Mouse (Mus musculus) CH12.LX (cell line): ENCODE measurements at regions not wholly inside any gene's neighbourhood (a gene's known extent, or its start where the extent isn't known, plus 50 kb on each side); places are given as distances from the start of the nearest gene placed in this dataset.

ENCODE experiments used
- DNase-seq: peaks from one replicate; pipeline ENCODE4 v3.0.0-alpha.2; 2013; ENCODE audit errors: extremely low read depth
- H3K27ac ChIP-seq: 2 replicates; pipeline ENCODE4 v1.5.1; 2012; ENCODE audit warnings: low read depth, mild to moderate bottlenecking, control low read depth, moderate library complexity; ENCODE audit not compliant: insufficient read depth
- H3K27me3 ChIP-seq: replicated peaks from 2 replicates; pipeline ENCODE3; 2012; ENCODE audit warnings: inconsistent platforms
- H3K36me3 ChIP-seq, 2 experiments: replicated peaks in 1 of 2; 2 replicates each; pipeline versions ENCODE3 to v1.6.1; 2012; ENCODE audit warnings: inconsistent platforms in 1 of 2, low read length in 1 of 2, mild to moderate bottlenecking in 1 of 2, mixed read lengths in 1 of 2, moderate library complexity in 1 of 2; ENCODE audit not compliant: control insufficient read depth in 1 of 2, insufficient read depth in 1 of 2
- H3K4me1 ChIP-seq, 2 experiments: 2 replicates each; pipeline ENCODE4 v1.6.1; 2012; ENCODE audit warnings: inconsistent platforms in 1 of 2, moderate library complexity in 1 of 2; ENCODE audit not compliant: insufficient read depth in 2 of 2, control insufficient read depth in 1 of 2
- H3K4me2 ChIP-seq: 2 replicates; pipeline ENCODE4 v1.6.1; 2012; ENCODE audit warnings: low read depth, mild to moderate bottlenecking, control low read depth; ENCODE audit not compliant: poor library complexity, insufficient read depth, severe bottlenecking
- H3K4me3 ChIP-seq, 3 experiments: fragments of 150-350 bp in 1 of 3; sonication (generic) in 1 of 3; replicated peaks in 1 of 3; 2 replicates each; pipeline versions ENCODE3 to v1.5.1; 2011 to 2012; ENCODE audit warnings: low read depth in 2 of 3, low read length in 2 of 3, mild to moderate bottlenecking in 2 of 3, moderate library complexity in 2 of 3, control low read depth in 1 of 3, improper control_type of control experiment in 1 of 3, inconsistent platforms in 1 of 3, mixed read lengths in 1 of 3; ENCODE audit not compliant: poor library complexity in 1 of 3
- H3K79me2 ChIP-seq: replicated peaks from 2 replicates; pipeline ENCODE4 v1.6.1; 2012; ENCODE audit warnings: mild to moderate bottlenecking, moderate library complexity; ENCODE audit not compliant: control insufficient read depth, poor library complexity, insufficient read depth, severe bottlenecking; ENCODE audit errors: extremely low read depth
- H3K9ac ChIP-seq: 2 replicates; pipeline ENCODE4 v1.6.1; 2012; ENCODE audit warnings: low read depth, mild to moderate bottlenecking, control low read depth, moderate library complexity; ENCODE audit not compliant: insufficient read depth
- H3K9me3 ChIP-seq: replicated peaks from 2 replicates; pipeline ENCODE3; 2012; ENCODE audit warnings: low read length, inconsistent platforms, mixed read lengths
- CHD1 ChIP-seq: IDR thresholded peaks from 2 replicates; pipeline ENCODE4 v1.6.1; 2012; ENCODE audit warnings: low read depth, low read length, improper control_type of control experiment, inconsistent platforms
- CHD2 ChIP-seq: IDR thresholded peaks from 2 replicates; pipeline ENCODE4 v1.6.1; 2011; ENCODE audit warnings: low read length, improper control_type of control experiment
- E2F4 ChIP-seq: IDR thresholded peaks from 2 replicates; pipeline ENCODE4 v1.6.1; 2011; ENCODE audit warnings: low read depth, low read length, improper control_type of control experiment; ENCODE audit not compliant: insufficient replicate concordance
- EP300 ChIP-seq: IDR thresholded peaks from 2 replicates; pipeline ENCODE4 v1.6.1; 2011; ENCODE audit warnings: low read length, improper control_type of control experiment
- ETS1 ChIP-seq: conservative IDR thresholded peaks from 2 replicates; pipeline ENCODE4 v1.6.1; 2012; ENCODE audit warnings: low read depth, mild to moderate bottlenecking, inconsistent platforms, low read length, improper control_type of control experiment, moderate library complexity
- GABPA ChIP-seq: IDR thresholded peaks from 2 replicates; pipeline ENCODE4 v1.6.1; 2012; ENCODE audit warnings: low read depth, low read length, improper control_type of control experiment, inconsistent platforms; ENCODE audit not compliant: insufficient replicate concordance
- JUND ChIP-seq: conservative IDR thresholded peaks from 2 replicates; pipeline ENCODE4 v1.6.1; 2011; ENCODE audit warnings: low read depth, low read length, improper control_type of control experiment
- KAT2A ChIP-seq: IDR thresholded peaks from 2 replicates; pipeline ENCODE4 v1.6.1; 2012; ENCODE audit warnings: low read length, improper control_type of control experiment, inconsistent platforms; ENCODE audit not compliant: insufficient replicate concordance
- MAZ ChIP-seq: IDR thresholded peaks from 2 replicates; pipeline ENCODE4 v1.6.1; 2012; ENCODE audit warnings: low read depth, mild to moderate bottlenecking, inconsistent platforms, low read length, improper control_type of control experiment, moderate library complexity
- MEF2A ChIP-seq: IDR thresholded peaks from 2 replicates; pipeline ENCODE4 v1.6.1; 2014; ENCODE audit warnings: low read depth, mild to moderate bottlenecking, inconsistent platforms, low read length, improper control_type of control experiment, borderline replicate concordance
- MXI1 ChIP-seq: IDR thresholded peaks from 2 replicates; pipeline ENCODE4 v1.6.1; 2011; ENCODE audit warnings: mild to moderate bottlenecking, low read depth, low read length, improper control_type of control experiment
- NELFE ChIP-seq: IDR thresholded peaks from 2 replicates; pipeline ENCODE4 v1.6.1; 2011; ENCODE audit warnings: low read depth, low read length, improper control_type of control experiment
- PAX5 ChIP-seq: IDR thresholded peaks from 2 replicates; pipeline ENCODE4 v1.6.1; 2012; ENCODE audit warnings: low read length, inconsistent platforms, mixed read lengths
- RAD21 ChIP-seq: IDR thresholded peaks from 2 replicates; pipeline ENCODE4 v1.6.1; 2011; ENCODE audit warnings: low read depth, mild to moderate bottlenecking, low read length, improper control_type of control experiment, moderate library complexity
- RCOR1 ChIP-seq: conservative IDR thresholded peaks from 2 replicates; pipeline ENCODE4 v1.6.1; 2012; ENCODE audit warnings: low read depth, mild to moderate bottlenecking, inconsistent platforms, low read length, improper control_type of control experiment
- SIN3A ChIP-seq: IDR thresholded peaks from 2 replicates; pipeline ENCODE4 v1.6.1; 2012; ENCODE audit warnings: low read length, improper control_type of control experiment, inconsistent platforms
- SMC3 ChIP-seq: IDR thresholded peaks from 2 replicates; pipeline ENCODE4 v1.6.1; 2011; ENCODE audit warnings: low read depth, low read length, improper control_type of control experiment
- TBP ChIP-seq: conservative IDR thresholded peaks from 2 replicates; pipeline ENCODE4 v1.6.1; 2011; ENCODE audit warnings: low read depth, low read length, improper control_type of control experiment
- UBTF ChIP-seq: IDR thresholded peaks from 2 replicates; pipeline ENCODE4 v1.6.1; 2012; ENCODE audit warnings: low read depth, mild to moderate bottlenecking, inconsistent platforms, low read length, improper control_type of control experiment, moderate library complexity
- USF1 ChIP-seq: IDR thresholded peaks from 2 replicates; pipeline ENCODE4 v1.6.1; 2014; ENCODE audit warnings: low read depth, mild to moderate bottlenecking, inconsistent platforms, low read length, improper control_type of control experiment
- USF2 ChIP-seq: conservative IDR thresholded peaks from 2 replicates; pipeline ENCODE4 v1.6.1; 2011; ENCODE audit warnings: low read depth, low read length, improper control_type of control experiment
- ZKSCAN1 ChIP-seq: IDR thresholded peaks from 2 replicates; pipeline ENCODE4 v1.6.1; 2012; ENCODE audit warnings: low read depth, inconsistent platforms, low read length, improper control_type of control experiment, borderline replicate concordance
- ZNF384 ChIP-seq: IDR thresholded peaks from 2 replicates; pipeline ENCODE4 v1.6.1; 2012; ENCODE audit warnings: low read depth, low read length, improper control_type of control experiment, inconsistent platforms
- dilution Hi-C: fragments of 300-500 bp; cut with MboI; formaldehyde crosslinking; loops from 2 replicates; pipeline ENCODE4 v1.14.3; 2020; ENCODE audit warnings: low sequenced_read_pairs; ENCODE audit not compliant: extremely low pct_unique_long_range_greater_than_20kb, extremely low pct_ligation_motif_present
- in situ Hi-C: fragments of 300-500 bp; cut with MboI; formaldehyde crosslinking; loops from 3 replicates; pipeline ENCODE4 v1.14.3; 2019; ENCODE audit warnings: low sequenced_read_pairs, low pct_ligation_motif_present, low pct_unique_long_range_greater_than_20kb, mixed read lengths

- Histone ChIP-seq H3K9ac (no peak overlapping the region), H3K79me2 (no peaks in the 10 kb centered on the region), H3K4me3 (no peak overlapping the region), H3K4me2 (no peak overlapping the region), H3K9me3 (peaks cover 16% of the 10 kb centered on the region), H3K36me3 (no peaks in the 10 kb centered on the region), H3K27ac (no peak overlapping the region), H3K27me3 (peaks cover 61% of the 10 kb centered on the region), H3K4me1 (no peaks in the 10 kb centered on the region)
- no peak for DNase-seq
- dilution Hi-C loops (no loop called here), in situ Hi-C loops (no loop called here)
- TF ChIP-seq EP300: no peak
- TF ChIP-seq SMC3: no peak
- TF ChIP-seq MXI1: no peak
- TF ChIP-seq GABPA: no peak
- no peak for TF ChIP-seq KAT2A
- TF ChIP-seq PAX5: no peak
- no peak for TF ChIP-seq SIN3A
Measured at GRCm38 (mm10) chr10:62037402-62038199, 58.7 kb upstream of the Col13a1 start.

- DNase-seq: no peak
- dilution Hi-C loops (no loop called here), in situ Hi-C loops (no loop called here)
- H3K4me3 ChIP-seq: no peak overlapping the region
- H3K9me3 ChIP-seq: peaks cover 16% of the 10 kb centered on the region
- H3K27ac ChIP-seq: no peak overlapping the region
- TF ChIP-seq USF2 (no peak), SIN3A (no peak), MAZ (no peak), USF1 (no peak), PAX5 (no peak), TBP (no peak), EP300 (no peak), UBTF (no peak)
- H3K4me1 ChIP-seq: no peaks in the 10 kb centered on the region
- H3K79me2 ChIP-seq: no peaks in the 10 kb centered on the region
- no peaks in the 10 kb centered on the region for H3K36me3 ChIP-seq
- no peak overlapping the region for H3K4me2 ChIP-seq
- H3K27me3 ChIP-seq: peaks cover 62% of the 10 kb centered on the region
- H3K9ac ChIP-seq: no peak overlapping the region
Measured at GRCm38 (mm10) chr10:62036815-62037214, 57.9 kb upstream of the Col13a1 start.

- H3K9ac ChIP-seq: no peak overlapping the region
- DNase-seq: no peak
- no peaks in the 10 kb centered on the region for H3K36me3 ChIP-seq
- TF ChIP-seq PAX5 (no peak), JUND (no peak), SIN3A (no peak), CHD1 (no peak), RAD21 (no peak), ETS1 (no peak), MXI1 (no peak), RCOR1 (no peak), E2F4 (no peak), CHD2 (no peak), ZKSCAN1 (no peak), NELFE (no peak), EP300 (no peak), UBTF (no peak), MEF2A (no peak), ZNF384 (no peak)
- no peak overlapping the region for H3K4me2 ChIP-seq
- no peaks in the 10 kb centered on the region for H3K79me2 ChIP-seq
- no peaks in the 10 kb centered on the region for H3K4me1 ChIP-seq
- dilution Hi-C loops (no loop called here), in situ Hi-C loops (no loop called here)
- no peak overlapping the region for H3K27ac ChIP-seq
- no peak overlapping the region for H3K4me3 ChIP-seq
- peaks cover 67% of the 10 kb centered on the region for H3K27me3 ChIP-seq
- H3K9me3 ChIP-seq: peaks cover 9% of the 10 kb centered on the region
Measured at GRCm38 (mm10) chr10:62034291-62034690, 55.4 kb upstream of the Col13a1 start.
